19 mouse cellular contexts compared by ENCODE assay signal in the genomic region with DNA sequence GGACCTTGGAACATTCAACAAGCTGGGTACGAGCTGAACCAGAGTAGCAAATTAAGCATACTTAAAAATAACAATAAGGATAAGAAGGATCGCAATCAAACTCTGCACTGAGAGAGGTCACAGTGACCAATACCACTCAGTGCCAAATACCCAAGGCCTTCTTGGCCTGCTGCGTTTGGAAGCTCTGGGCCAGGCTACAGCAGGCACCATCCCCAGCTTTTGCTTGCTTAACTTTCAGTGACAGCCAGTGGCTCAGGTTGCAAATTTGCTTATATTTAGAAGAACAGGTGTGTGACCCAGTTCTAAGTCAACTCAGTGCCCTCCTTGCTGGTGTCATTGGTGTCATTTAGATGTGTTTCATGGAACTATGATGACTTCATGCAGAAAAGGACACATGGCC.
DNase-seq lines count a peak whose midpoint lies in the region; TF ChIP-seq lines count a peak whose summit lies in the region.
"Had no signal": no experiment of that assay in that cellular context is flagged by ENCODE, and none has a peak within 500 bp of the region (broad histone marks: within the 10 kb centered on the region; RNA-seq: fewer than 3 reads in every experiment).

No protein-coding gene starts in this region.

- H3K36me3 ChIP-seq in heart, adult 2 months (ENCODE audit: control insufficient read depth, insufficient read depth, low read length) = no peaks in the 10 kb centered on the region
- H3K36me3 ChIP-seq: forebrain, embryonic 10.5 days; intestine, embryonic 15.5 days; midbrain, embryonic 15.5 days; neural tube, embryonic 12.5 days had no signal

- TF ChIP-seq CTCF in heart, adult 2 months (IDR thresholded peaks at IDR 0.05) = no peak

- H3K9ac ChIP-seq in heart, adult 2 months (ENCODE audit: low read depth, low read length) = no peak overlapping the region
- H3K9ac ChIP-seq: intestine, embryonic 15.5 days; liver, postnatal 0 days; midbrain, embryonic 15.5 days; neural tube, embryonic 12.5 days had no signal

- no peak overlapping the region for H3K4me3 ChIP-seq in heart, adult 2 months
- H3K4me3 ChIP-seq: forebrain, embryonic 10.5 days; intestine, embryonic 15.5 days; midbrain, embryonic 15.5 days; neural tube, embryonic 12.5 days had no signal

- no peaks in the 10 kb centered on the region for H3K27me3 ChIP-seq in heart, adult 2 months (ENCODE audit: control insufficient read depth, insufficient read depth, low read length)
- H3K27me3 ChIP-seq: intestine, embryonic 15.5 days; midbrain, embryonic 15.5 days; neural tube, embryonic 12.5 days had no signal

- peak; percentile 20 to 48 for DNase-seq in heart, adult 2 months
- DNase-seq in heart, postnatal 14 days = no peak
- DNase-seq in testis, postnatal 14 days (ENCODE audit: low spot score) = peak; percentile 9
- no peak for DNase-seq in testis, postnatal 10 days (ENCODE audit: low spot score)
- peak; percentile 86 for DNase-seq in fat pad, adult 2 months (ENCODE audit: extremely low read depth, low read depth, low spot score)
- DNase-seq in skeletal muscle tissue, adult 2 months (ENCODE audit: low read depth, low spot score) = peak; percentile 92
- no peak for DNase-seq in right cerebral cortex, postnatal 25 days
- no peak for DNase-seq in kidney, adult 11 months
- DNase-seq: cerebellum, adult 8-10 months; kidney, adult 9 months; kidney, postnatal 14 days; liver, postnatal 0 days; spleen, adult 18-20 months; thymus, postnatal 14 days had no signal

- H3K27ac ChIP-seq in heart, adult 2 months = peak overlapping the region; percentile 7; the same call in 1 of the 2 replicates
- H3K27ac ChIP-seq: forebrain, embryonic 10.5 days; intestine, embryonic 15.5 days; macrophage; midbrain, embryonic 15.5 days; neural tube, embryonic 12.5 days had no signal

- WGBS in heart, adult 2 months = 55% methylated on average over 3 of the region's 3 CpGs

- intact Hi-C loops in heart, adult 2 months (cut with DNase I) = loop anchor here (5.0 kb wide), 1 partner anchor 200 kb away; no protein-coding TSS in a partner anchor
- intact Hi-C loops in heart, postnatal 14 days (cut with DNase I) = no loop called here

- no peaks in the 10 kb centered on the region for H3K79me2 ChIP-seq in heart, adult 2 months (replicated peaks; ENCODE audit: control insufficient read depth, insufficient read depth, low read length)

- no peak for TF ChIP-seq POLR2A in heart, adult 2 months (IDR thresholded peaks at IDR 0.05; ENCODE audit: insufficient read depth, low read depth, low read length)

- TF ChIP-seq EP300 in heart, adult 2 months (IDR thresholded peaks at IDR 0.05; ENCODE audit: insufficient read depth, low read depth, low read length) = no peak

- H3K4me1 ChIP-seq in heart, adult 2 months (ENCODE audit: control insufficient read depth, insufficient read depth, low read length) = no peaks in the 10 kb centered on the region
- H3K4me1 ChIP-seq: forebrain, embryonic 10.5 days; intestine, embryonic 15.5 days; midbrain, embryonic 15.5 days; neural tube, embryonic 12.5 days had no signal

Comparison
In these comparisons a context has a peak if more than half of its experiments do, and no peak if none do; other contexts are left out.
1. DNase-seq: peak in heart, adult 2 months (2 of 2), testis, postnatal 14 days (single experiment), fat pad, adult 2 months (single experiment) and skeletal muscle tissue, adult 2 months (single experiment); none in heart, postnatal 14 days (0 of 2), testis, postnatal 10 days (single experiment), right cerebral cortex, postnatal 25 days (single experiment) and kidney, adult 11 months (single experiment).